32 mouse cellular contexts compared by ENCODE assay signal in genomic region chr1:136222386-136222785, GRCm38 (mm10). TPM values are rescaled to one million over a fixed set of nuclear protein-coding genes. Genes with fewer than 3 reads are reported as not detected.
"Had no signal": no experiment of that assay in that cellular context is flagged by ENCODE, and none has a peak within 500 bp of the region (broad histone marks: within the 10 kb centered on the region; RNA-seq: fewer than 3 reads in every experiment).

No protein-coding gene starts in this region.

- H3K4me3 ChIP-seq: forebrain, embryonic 15.5 days; heart, embryonic 13.5 days; heart, embryonic 15.5 days; hindbrain, embryonic 13.5 days; hindbrain, embryonic 15.5 days; kidney, embryonic 15.5 days; limb, embryonic 13.5 days; limb, embryonic 15.5 days; liver, embryonic 12.5 days had no signal

- H3K27ac ChIP-seq: forebrain, embryonic 15.5 days; heart, embryonic 13.5 days; heart, embryonic 15.5 days; hindbrain, embryonic 13.5 days; hindbrain, embryonic 15.5 days; hindbrain, postnatal 0 days; kidney, embryonic 15.5 days; limb, embryonic 13.5 days; limb, embryonic 15.5 days; liver, embryonic 12.5 days; liver, embryonic 14.5 days had no signal

- DNase-seq: forebrain, postnatal 0 days; gastrocnemius, postnatal 14 days; gastrocnemius, postnatal 36 days; heart, adult 18-20 months; heart, postnatal 14 days; heart, postnatal 36 days; kidney, adult 11 months; kidney, postnatal 10 days; layer of hippocampus, adult 9-11 months; layer of hippocampus, postnatal 36 days; left cerebral cortex, postnatal 4 days had no signal

- H3K36me3 ChIP-seq: heart, embryonic 13.5 days; heart, embryonic 15.5 days; hindbrain, embryonic 15.5 days; liver, embryonic 12.5 days had no signal

- H3K4me1 ChIP-seq: forebrain, embryonic 15.5 days; heart, embryonic 13.5 days; heart, embryonic 15.5 days; limb, embryonic 13.5 days; liver, embryonic 12.5 days had no signal

- H3K27me3 ChIP-seq: forebrain, embryonic 15.5 days; hindbrain, embryonic 13.5 days; hindbrain, embryonic 15.5 days; kidney, embryonic 15.5 days; limb, embryonic 13.5 days; limb, embryonic 15.5 days had no signal

RNA-seq across cellular contexts. Expression of gene Mroh3, which starts 9.8 kb away (rescaled TPM):
- total RNA-seq: forebrain, postnatal 0 days; gastrocnemius, adult 18-20 months; gastrocnemius, adult 8-10 months; gastrocnemius, postnatal 14 days; gastrocnemius, postnatal 36 days; heart, adult 18-20 months; heart, postnatal 14 days; heart, postnatal 36 days; hematopoietic stem cell, adult 5-6 weeks had no signal
- polyA plus RNA-seq: forebrain, embryonic 15.5 days; forebrain, postnatal 0 days; heart, embryonic 11.5 days; heart, embryonic 13.5 days; heart, embryonic 15.5 days; heart, postnatal 0 days; hindbrain, embryonic 13.5 days; hindbrain, embryonic 15.5 days; limb, embryonic 13.5 days; limb, embryonic 15.5 days; liver, embryonic 12.5 days; liver, embryonic 16.5 days had no signal

RNA-seq across cellular contexts. Expression of gene Inava, which starts 11.7 kb away (rescaled TPM):
- total RNA-seq: gastrocnemius, adult 18-20 months; gastrocnemius, adult 8-10 months; gastrocnemius, postnatal 14 days; gastrocnemius, postnatal 36 days; heart, adult 18-20 months; heart, postnatal 36 days; hematopoietic stem cell, adult 5-6 weeks had no signal
- polyA plus RNA-seq: heart, postnatal 0 days had no signal

RNA-seq across cellular contexts. Expression of gene Gpr25, which starts 38.3 kb away (rescaled TPM):
- total RNA-seq: gastrocnemius, adult 18-20 months; gastrocnemius, adult 8-10 months; gastrocnemius, postnatal 14 days; gastrocnemius, postnatal 36 days; heart, adult 18-20 months; heart, postnatal 14 days; heart, postnatal 36 days; hematopoietic stem cell, adult 5-6 weeks had no signal
- polyA plus RNA-seq: gonadal fat pad, adult 2 months; heart, embryonic 11.5 days; heart, embryonic 13.5 days; heart, postnatal 0 days; hindbrain, embryonic 11.5 days; intestine, embryonic 14.5 days; kidney, embryonic 15.5 days; limb, embryonic 11.5 days; limb, embryonic 13.5 days; limb, embryonic 15.5 days; liver, embryonic 12.5 days; liver, embryonic 14.5 days; liver, embryonic 16.5 days had no signal
